In genomic region chr2:152412526-152413157, GRCm38 (mm10) we compare ENCODE assay signal across 9 mouse cellular contexts. TPM values are rescaled to one million over a fixed set of nuclear protein-coding genes. Genes with fewer than 3 reads are reported as not detected.
DNase-seq lines count a peak whose midpoint lies in the region; ATAC-seq and TF ChIP-seq lines count a peak whose summit lies in the region.
"Had no signal": no experiment of that assay in that cellular context is flagged by ENCODE, and none has a peak within 500 bp of the region (broad histone marks: within the 10 kb centered on the region; RNA-seq: fewer than 3 reads in every experiment).

No protein-coding gene starts in this region.

- peak overlapping the region; percentile 92 for H3K4me3 ChIP-seq in E14TG2a.4 (replicated peaks; ENCODE audit: low read length)
- H3K4me3 ChIP-seq in forebrain, postnatal 0 days (ENCODE audit: low read depth, low read length): peak overlapping the region; percentile 86
- H3K4me3 ChIP-seq in liver, embryonic 15.5 days (replicated peaks): peak overlapping the region; percentile 76

- H3K36me3 ChIP-seq in E14TG2a.4 (ENCODE audit: insufficient read depth, low read length): peaks cover 13% of the 10 kb centered on the region
- no peaks in the 10 kb centered on the region for H3K36me3 ChIP-seq in forebrain, postnatal 0 days (ENCODE audit: insufficient read depth)
- H3K36me3 ChIP-seq in liver, embryonic 15.5 days (replicated peaks): no peaks in the 10 kb centered on the region

- peak; percentile 21 for DNase-seq in adrenal gland, adult 2 months
- no peak for DNase-seq in adrenal gland, postnatal 10 days
- DNase-seq in forebrain, postnatal 0 days: no peak
- no peak for DNase-seq in urinary bladder, adult 2 months (ENCODE audit: low spot score)
- no peak for DNase-seq in right cerebral cortex, postnatal 14 days

- H3K4me2 ChIP-seq in forebrain, postnatal 0 days (ENCODE audit: low read depth): peak overlapping the region; percentile 72
- peak overlapping the region; percentile 94 for H3K4me2 ChIP-seq in liver, embryonic 15.5 days

- peaks cover 45% of the 10 kb centered on the region for H3K4me1 ChIP-seq in E14TG2a.4 (replicated peaks; ENCODE audit: low read depth, low read length)
- H3K4me1 ChIP-seq in forebrain, postnatal 0 days (ENCODE audit: insufficient read depth): peaks cover 25% of the 10 kb centered on the region
- H3K4me1 ChIP-seq in liver, embryonic 15.5 days (replicated peaks): peaks cover 53% of the 10 kb centered on the region

- no peaks in the 10 kb centered on the region for H3K27me3 ChIP-seq in E14TG2a.4 (ENCODE audit: insufficient read depth, low read length)
- H3K27me3 ChIP-seq in forebrain, postnatal 0 days (ENCODE audit: insufficient read depth, low read length): no peaks in the 10 kb centered on the region
- H3K27me3 ChIP-seq in liver, embryonic 15.5 days: no peaks in the 10 kb centered on the region

- no peak for TF ChIP-seq CTCF in E14TG2a.4 (conservative IDR thresholded peaks at IDR 0.05; ENCODE audit: low read length)
- TF ChIP-seq CTCF in forebrain, postnatal 0 days (IDR thresholded peaks at IDR 0.05; ENCODE audit: low read depth): no peak

- peaks cover 20% of the 10 kb centered on the region for H3K9me3 ChIP-seq in E14TG2a.4 (ENCODE audit: low read length)
- no peaks in the 10 kb centered on the region for H3K9me3 ChIP-seq in forebrain, postnatal 0 days (ENCODE audit: low read length)
- 0 out of 2 replicates have a peak, but pooled peaks cover 3% of the 10 kb centered on the region for H3K9me3 ChIP-seq in liver, embryonic 15.5 days (replicated peaks)

- 2% methylated on average over 15 of the region's 15 CpGs for WGBS in forebrain, postnatal 0 days
- 21% methylated on average over 15 of the region's 15 CpGs for WGBS in liver, embryonic 15.5 days (ENCODE audit: insufficient replicate concordance)

- no peak for ATAC-seq in forebrain, postnatal 0 days
- ATAC-seq in liver, embryonic 15.5 days (ENCODE audit: insufficient read depth): no peak
- no peak for ATAC-seq in CD4-positive, CD25-positive, alpha-beta regulatory T cell, adult 4 months

- H3K27ac ChIP-seq in forebrain, postnatal 0 days (ENCODE audit: low read depth, low read length): peak overlapping the region; percentile 50; the same call in 1 of the 2 replicates
- peak overlapping the region; percentile 25 for H3K27ac ChIP-seq in liver, embryonic 15.5 days (replicated peaks)

- H3K9ac ChIP-seq in forebrain, postnatal 0 days: peak overlapping the region; percentile 90
- peak overlapping the region; percentile 79 for H3K9ac ChIP-seq in liver, embryonic 15.5 days

RNA-seq across cellular contexts. Expression of gene Zcchc3, which starts 2.2 kb away (rescaled TPM):
- 1 to 10 TPM; 5.4 to 7.8 TPM for total RNA-seq in adrenal gland, adult 2 months (2021)
- polyA plus RNA-seq in adrenal gland, adult 2 months (2012; rRNA removed): 3.3 and 3.7 TPM in 2 replicates
- 10 to 100 TPM in 1 of 2 experiments, 1 to 10 TPM in 1; 9.4 to 11.1 TPM for total RNA-seq in adrenal gland, postnatal 10 days (2021)
- 10.5 and 16.4 TPM in 2 replicates for total RNA-seq in forebrain, postnatal 0 days (2014; rRNA removed)
- 13.5 and 15.4 TPM in 2 replicates for polyA plus RNA-seq in forebrain, postnatal 0 days (2015; fragmentation: Nextera tagmentation; extraction: Ambion mirVana)
- polyA plus RNA-seq in liver, embryonic 15.5 days (2015; fragmentation: Nextera tagmentation; extraction: Ambion mirVana): 9.1 and 9.5 TPM in 2 replicates
- polyA plus RNA-seq in CD4-positive, CD25-positive, alpha-beta regulatory T cell, adult 4 months (2017; shearing (Covaris generic)): under 1 TPM; 0.57 to 0.75 TPM
- polyA plus RNA-seq in urinary bladder, adult 2 months (2012; rRNA removed): 8.7 and 9.7 TPM in 2 replicates

RNA-seq across cellular contexts. Expression of gene 6820408C15Rik, which starts 2.7 kb away (rescaled TPM):
- under 1 TPM; 0.32 to 0.35 TPM for total RNA-seq in adrenal gland, adult 2 months (2021)
- polyA plus RNA-seq in adrenal gland, adult 2 months (2012; rRNA removed): 0.07 and 0.13 TPM in 2 replicates
- total RNA-seq in adrenal gland, postnatal 10 days (2021): under 1 TPM; 0.42 to 0.79 TPM
- 2.3 and 5.0 TPM in 2 replicates for total RNA-seq in forebrain, postnatal 0 days (2014; rRNA removed)
- 5.6 and 6.4 TPM in 2 replicates for polyA plus RNA-seq in forebrain, postnatal 0 days (2015; fragmentation: Nextera tagmentation; extraction: Ambion mirVana)
- polyA plus RNA-seq in liver, embryonic 15.5 days (2015; fragmentation: Nextera tagmentation; extraction: Ambion mirVana): 0.13 and 0.20 TPM in 2 replicates
- not detected for polyA plus RNA-seq in CD4-positive, CD25-positive, alpha-beta regulatory T cell, adult 4 months (2017; shearing (Covaris generic))
- polyA plus RNA-seq in urinary bladder, adult 2 months (2012; rRNA removed): 0.40 and 0.45 TPM in 2 replicates

RNA-seq across cellular contexts. Expression of gene Sox12, which starts 14.8 kb away (rescaled TPM):
- total RNA-seq in adrenal gland, adult 2 months (2021): 10 to 100 TPM in 1 of 2 experiments, 1 to 10 TPM in 1; 6.2 to 11.0 TPM
- 13.7 and 15.9 TPM in 2 replicates for polyA plus RNA-seq in adrenal gland, adult 2 months (2012; rRNA removed)
- total RNA-seq in adrenal gland, postnatal 10 days (2021): 10 to 100 TPM; 15.7 to 22.7 TPM
- 47.1 and 47.8 TPM in 2 replicates for total RNA-seq in forebrain, postnatal 0 days (2014; rRNA removed)
- 10.0 and 11.9 TPM in 2 replicates for polyA plus RNA-seq in forebrain, postnatal 0 days (2015; fragmentation: Nextera tagmentation; extraction: Ambion mirVana)
- polyA plus RNA-seq in liver, embryonic 15.5 days (2015; fragmentation: Nextera tagmentation; extraction: Ambion mirVana): 1.2 and 1.5 TPM in 2 replicates
- polyA plus RNA-seq in CD4-positive, CD25-positive, alpha-beta regulatory T cell, adult 4 months (2017; shearing (Covaris generic)): under 1 TPM; 0.32 to 0.73 TPM
- 8.6 and 12.6 TPM in 2 replicates for polyA plus RNA-seq in urinary bladder, adult 2 months (2012; rRNA removed)

RNA-seq across cellular contexts. Expression of gene Nrsn2, which starts 36.2 kb away (rescaled TPM):
- total RNA-seq in adrenal gland, adult 2 months (2021): 1 to 10 TPM; 3.9 to 5.0 TPM
- polyA plus RNA-seq in adrenal gland, adult 2 months (2012; rRNA removed): 7.4 and 8.4 TPM in 2 replicates
- 1 to 10 TPM; 1.8 to 2.8 TPM for total RNA-seq in adrenal gland, postnatal 10 days (2021)
- 30.9 and 43.7 TPM in 2 replicates for total RNA-seq in forebrain, postnatal 0 days (2014; rRNA removed)
- polyA plus RNA-seq in forebrain, postnatal 0 days (2015; fragmentation: Nextera tagmentation; extraction: Ambion mirVana): 32.0 and 52.1 TPM in 2 replicates
- not detected in 2 replicates for polyA plus RNA-seq in liver, embryonic 15.5 days (2015; fragmentation: Nextera tagmentation; extraction: Ambion mirVana)
- not detected for polyA plus RNA-seq in CD4-positive, CD25-positive, alpha-beta regulatory T cell, adult 4 months (2017; shearing (Covaris generic))
- polyA plus RNA-seq in urinary bladder, adult 2 months (2012; rRNA removed): not detected in 2 replicates

RNA-seq across cellular contexts. Expression of gene Defb23, which starts 51.8 kb away (rescaled TPM):
- total RNA-seq in adrenal gland, adult 2 months (2021): not detected
- polyA plus RNA-seq in adrenal gland, adult 2 months (2012; rRNA removed): not detected in 2 replicates
- total RNA-seq in adrenal gland, postnatal 10 days (2021): not detected
- total RNA-seq in forebrain, postnatal 0 days (2014; rRNA removed): not detected in 2 replicates
- not detected in 2 replicates for polyA plus RNA-seq in forebrain, postnatal 0 days (2015; fragmentation: Nextera tagmentation; extraction: Ambion mirVana)
- not detected in 2 replicates for polyA plus RNA-seq in liver, embryonic 15.5 days (2015; fragmentation: Nextera tagmentation; extraction: Ambion mirVana)
- not detected for polyA plus RNA-seq in CD4-positive, CD25-positive, alpha-beta regulatory T cell, adult 4 months (2017; shearing (Covaris generic))
- polyA plus RNA-seq in urinary bladder, adult 2 months (2012; rRNA removed): not detected in 2 replicates
- total RNA-seq: left cerebral cortex, postnatal 25 days had no signal
